Mouse (Mus musculus): ENCODE results near the gene Gm6367. TPM values are rescaled to one million over a fixed set of nuclear protein-coding genes. Genes with fewer than 3 reads are reported as not detected.
"Not testable (repeated sequence)": the region's sequence is repeated elsewhere in the genome, so short reads cannot be mapped to it uniquely, and the experiment has no call there.

Gm6367 gene
- not detected in 2 replicates for polyA plus RNA-seq (2016; fragmentation: Nextera tagmentation; extraction: Ambion mirVana)

- H3K9me3 ChIP-seq; H3K9ac ChIP-seq; H3K36me3 ChIP-seq (replicated peaks); H3K4me2 ChIP-seq; H3K4me3 ChIP-seq (replicated peaks); ATAC-seq (ENCODE audit: low FRiP score); H3K27ac ChIP-seq; H3K4me1 ChIP-seq; H3K27me3 ChIP-seq: not testable (repeated sequence)
- no CpG with 5 or more reads among the region's 2 CpGs for WGBS
Observed at GRCm38 (mm10) chr5:94988326-94988725, at the start of gene Gm6367. TSS of gene Gm6367 (plus strand) at chr5:94988626.

Other genes starting within 250 kb of the Gm6367 start
- gene Gm3183, start 123.2 kb upstream of the Gm6367 start, polyA plus RNA-seq (2016; fragmentation: Nextera tagmentation; extraction: Ambion mirVana) = not detected in 2 replicates
- not detected in 2 replicates for gene Gm7942, start 118.3 kb downstream of the Gm6367 start, polyA plus RNA-seq (2016; fragmentation: Nextera tagmentation; extraction: Ambion mirVana)
- gene Gm16513, start 194.0 kb downstream of the Gm6367 start, polyA plus RNA-seq (2016; fragmentation: Nextera tagmentation; extraction: Ambion mirVana) = not detected in 2 replicates

Data from forebrain, embryonic 12.5 days (tissue).